Mouse (Mus musculus) olfactory bulb, adult 2 months (tissue): ENCODE data around the gene Psmd5.

ENCODE experiments used
- CTCF ChIP-seq: fragments of 200-500 bp; IDR thresholded peaks from 2 replicates; pipeline ENCODE4 v1.5.1; 2012; ENCODE audit warnings: low read depth, mild to moderate bottlenecking, low read length, moderate library complexity; ENCODE audit not compliant: insufficient read depth
- POLR2A ChIP-seq: fragments of 200-500 bp; IDR thresholded peaks from 2 replicates; pipeline ENCODE4 v1.6.1; 2012; ENCODE audit warnings: mild to moderate bottlenecking, low read depth, low read length, moderate library complexity; ENCODE audit not compliant: insufficient read depth

DNA sequence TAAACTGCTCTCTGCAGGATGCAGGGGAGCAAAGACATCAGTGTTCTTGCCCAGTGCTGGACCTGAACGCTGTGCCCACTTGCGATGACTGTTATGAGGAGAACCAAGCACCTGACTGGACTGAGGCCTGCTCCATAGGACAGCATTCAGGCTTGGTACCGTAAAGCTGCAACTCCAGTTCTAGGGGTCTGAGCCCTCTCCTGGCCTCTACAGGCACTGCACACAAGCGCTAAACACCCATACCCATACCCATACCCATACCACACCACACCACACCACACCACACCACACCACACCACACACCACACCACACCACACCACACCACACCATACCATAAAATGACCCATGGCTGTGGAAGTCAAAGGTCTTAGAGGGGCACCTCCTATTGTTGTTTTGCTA, 19.5 kb downstream of the Psmd5 start:
- TF ChIP-seq CTCF (no peak), POLR2A (no peak)
